Mouse (Mus musculus) kidney, embryonic 16.5 days (tissue): ENCODE results near the gene Kirrel2. TPM values are rescaled to one million over a fixed set of nuclear protein-coding genes. Genes with fewer than 3 reads are reported as not detected.

Experiments used
- ATAC-seq: fragments of 200-750 bp; cut with Nextera tagmentation; 2 replicates; pipeline ENCODE4 v1.8.0; 2017; ENCODE audit warnings: moderate TSS enrichment; ENCODE audit not compliant: low FRiP score, low TSS enrichment
- H3K27ac ChIP-seq: fragments of 300-500 bp; sonication (generic); 2 replicates; pipeline ENCODE4 v1.5.1; 2014; ENCODE audit warnings: low read length
- H3K27me3 ChIP-seq: fragments of 300-500 bp; sonication (generic); 2 replicates; pipeline ENCODE4 v1.6.1; 2014; ENCODE audit warnings: low read length, control low read depth, mixed read lengths; ENCODE audit not compliant: insufficient read depth
- H3K36me3 ChIP-seq: fragments of 300-500 bp; sonication (generic); 2 replicates; pipeline ENCODE4 v1.6.1; 2014; ENCODE audit warnings: low read length, control low read depth, mixed read lengths; ENCODE audit not compliant: insufficient read depth
- H3K4me1 ChIP-seq: fragments of 300-500 bp; sonication (generic); 2 replicates; pipeline ENCODE4 v1.6.1; 2014; ENCODE audit warnings: low read length, control low read depth, mixed read lengths; ENCODE audit not compliant: insufficient read depth
- H3K4me2 ChIP-seq: fragments of 300-500 bp; sonication (generic); replicated peaks from 2 replicates; pipeline ENCODE4 v1.6.1; 2014; ENCODE audit warnings: low read depth, low read length
- H3K4me3 ChIP-seq: fragments of 300-500 bp; sonication (generic); 2 replicates; pipeline ENCODE4 v1.5.1; 2014; ENCODE audit warnings: mild to moderate bottlenecking, low read length
- H3K9ac ChIP-seq: fragments of 300-500 bp; sonication (generic); replicated peaks from 2 replicates; pipeline ENCODE4 v1.6.1; 2014; ENCODE audit warnings: low read length
- H3K9me3 ChIP-seq: fragments of 300-500 bp; sonication (generic); 2 replicates; pipeline ENCODE4 v1.6.1; 2016; ENCODE audit warnings: low read length, control low read depth
- WGBS: fragments of 180-500 bp; shearing (Covaris S2); extraction: QIAGEN DNeasy Blood & Tissue Kit; methylation state at CpG from one replicate; pipeline ENCODE4 v1.1.7; 2014; 5-methylcytosine and 5-hydroxymethylcytosine counted together
- polyA plus RNA-seq: library from polyadenylated mRNA; unstranded; fragments of >200 nt; fragmentation: Nextera tagmentation; extraction: Ambion mirVana; gene quantifications from 2 replicates; pipeline ENCODE4 v1.2.1, GENCODE M21; 2015

The Kirrel2 gene
- polyA plus RNA-seq, 1 experiment from 2014 or later, result 1.1 TPM

GRCm38 (mm10) chr7:30421890-30422435 is 35.5 kb downstream of the Kirrel2 start:
- peak; percentile 73 for ATAC-seq
- 0% methylated on average over 44 of the region's 45 CpGs for WGBS
- peak overlapping the region; percentile 58 for H3K4me3 ChIP-seq
- H3K27me3 ChIP-seq, result no peaks in the 10 kb centered on the region
- H3K4me1 ChIP-seq, result peaks cover 17% of the 10 kb centered on the region
- H3K9ac ChIP-seq, result peak overlapping the region; percentile 73
- H3K9me3 ChIP-seq, result peaks cover 8% of the 10 kb centered on the region; the same call in 1 of the 2 replicates
- peak overlapping the region; percentile 63; the same call in 1 of the 2 replicates for H3K27ac ChIP-seq
- peak overlapping the region; percentile 96 for H3K4me2 ChIP-seq
- H3K36me3 ChIP-seq, result peaks cover 3% of the 10 kb centered on the region; the same call in 1 of the 2 replicates

GRCm38 (mm10) chr7:30421175-30421889 is 36.2 kb downstream of the Kirrel2 start, which contains the start of gene Nfkbid:
Gene Nfkbid, plus strand, starts transcription at chr7:30421732.
- no peaks in the 10 kb centered on the region for H3K27me3 ChIP-seq
- 10% methylated on average over 31 of the region's 31 CpGs for WGBS
- peak within 1 kb of the TSS; percentile 63; the same call in 1 of the 2 replicates for H3K27ac ChIP-seq
- no peak; the same call in 1 of the 2 replicates for ATAC-seq
- peaks cover 17% of the 10 kb centered on the region for H3K4me1 ChIP-seq
- peak within 1 kb of the TSS; percentile 96 for H3K4me2 ChIP-seq
- H3K9me3 ChIP-seq, result peaks cover 8% of the 10 kb centered on the region; the same call in 1 of the 2 replicates
- peak within 1 kb of the TSS; percentile 58 for H3K4me3 ChIP-seq
- H3K9ac ChIP-seq, result peak within 1 kb of the TSS; percentile 73
- peaks cover 3% of the 10 kb centered on the region; the same call in 1 of the 2 replicates for H3K36me3 ChIP-seq

GRCm38 (mm10) chr7:30420673-30421072 is 36.8 kb downstream of the Kirrel2 start:
- 84% methylated on average over 3 of the region's 3 CpGs for WGBS
- Histone ChIP-seq H3K4me1 (peaks cover 17% of the 10 kb centered on the region), H3K9me3 (peaks cover 8% of the 10 kb centered on the region; the same call in 1 of the 2 replicates), H3K4me3 (no peak overlapping the region), H3K27me3 (no peaks in the 10 kb centered on the region), H3K27ac (no peak overlapping the region), H3K4me2 (no peak overlapping the region), H3K36me3 (peaks cover 1% of the 10 kb centered on the region; the same call in 1 of the 2 replicates), H3K9ac (no peak overlapping the region)
- ATAC-seq, result no peak

- Histone ChIP-seq H3K4me3 (no peak within 1 kb of the TSS), H3K27me3 (no peaks in the 10 kb centered on the region), H3K9me3 (peaks cover 8% of the 10 kb centered on the region; the same call in 1 of the 2 replicates), H3K4me1 (peaks cover 17% of the 10 kb centered on the region), H3K4me2 (no peak within 1 kb of the TSS), H3K27ac (no peak within 1 kb of the TSS), H3K9ac (no peak within 1 kb of the TSS), H3K36me3 (no peaks in the 10 kb centered on the region)
- WGBS, result 69% methylated on average over 10 of the region's 10 CpGs
- ATAC-seq, result no peak
Measured at GRCm38 (mm10) chr7:30419561-30420499, 37.7 kb downstream of the Kirrel2 start, which contains the start of gene Hcst. Gene Hcst, minus strand, starts transcription at chr7:30419854.

GRCm38 (mm10) chr7:30417856-30418255 is 39.6 kb downstream of the Kirrel2 start:
- peaks cover 8% of the 10 kb centered on the region; the same call in 1 of the 2 replicates for H3K9me3 ChIP-seq
- H3K9ac ChIP-seq, result no peak overlapping the region
- H3K4me3 ChIP-seq, result no peak overlapping the region
- 79% methylated on average over 9 of the region's 9 CpGs for WGBS
- H3K36me3 ChIP-seq, result no peaks in the 10 kb centered on the region
- ATAC-seq, result no peak
- H3K4me1 ChIP-seq, result peaks cover 15% of the 10 kb centered on the region
- H3K27me3 ChIP-seq, result no peaks in the 10 kb centered on the region
- H3K27ac ChIP-seq, result no peak overlapping the region
- H3K4me2 ChIP-seq, result no peak overlapping the region

- no peak within 1 kb of the TSS for H3K9ac ChIP-seq
- H3K27ac ChIP-seq, result no peak within 1 kb of the TSS
- H3K4me2 ChIP-seq, result no peak within 1 kb of the TSS
- 0 out of 2 replicates have a peak, but pooled peaks cover 4% of the 10 kb centered on the region for H3K27me3 ChIP-seq
- no peaks in the 10 kb centered on the region for H3K36me3 ChIP-seq
- 70% methylated on average over 5 of the region's 5 CpGs for WGBS
- H3K4me1 ChIP-seq, result no peaks in the 10 kb centered on the region
- H3K9me3 ChIP-seq, result 0 out of 2 replicates have a peak, but pooled peaks cover 2% of the 10 kb centered on the region
- ATAC-seq, result no peak
- no peak within 1 kb of the TSS for H3K4me3 ChIP-seq
Measured at GRCm38 (mm10) chr7:30413596-30413995, 43.9 kb downstream of the Kirrel2 start, which contains the start of gene Tyrobp. Gene Tyrobp, plus strand, starts transcription at chr7:30413760.

GRCm38 (mm10) chr7:30412735-30413147 is 44.7 kb downstream of the Kirrel2 start:
- Histone ChIP-seq H3K27me3 (0 out of 2 replicates have a peak, but pooled peaks cover 4% of the 10 kb centered on the region), H3K4me3 (no peak overlapping the region), H3K36me3 (no peaks in the 10 kb centered on the region), H3K4me1 (no peaks in the 10 kb centered on the region), H3K4me2 (no peak overlapping the region), H3K9me3 (no peaks in the 10 kb centered on the region), H3K9ac (no peak overlapping the region), H3K27ac (no peak overlapping the region)
- WGBS, result 60% methylated on average over 4 of the region's 4 CpGs
- ATAC-seq, result no peak

- 69% methylated on average over 3 of the region's 3 CpGs for WGBS
- no peak overlapping the region for H3K9ac ChIP-seq
- H3K36me3 ChIP-seq, result no peaks in the 10 kb centered on the region
- H3K27me3 ChIP-seq, result 0 out of 2 replicates have a peak, but pooled peaks cover 4% of the 10 kb centered on the region
- no peak overlapping the region for H3K4me2 ChIP-seq
- H3K4me3 ChIP-seq, result no peak overlapping the region
- ATAC-seq, result no peak
- H3K4me1 ChIP-seq, result no peaks in the 10 kb centered on the region
- no peaks in the 10 kb centered on the region for H3K9me3 ChIP-seq
- H3K27ac ChIP-seq, result no peak overlapping the region
Measured at GRCm38 (mm10) chr7:30411023-30411422, 46.5 kb downstream of the Kirrel2 start.

- no peaks in the 10 kb centered on the region for H3K4me1 ChIP-seq
- no peak for ATAC-seq
- no peak overlapping the region for H3K4me3 ChIP-seq
- 0 out of 2 replicates have a peak, but pooled peaks cover 4% of the 10 kb centered on the region for H3K27me3 ChIP-seq
- H3K27ac ChIP-seq, result no peak overlapping the region
- no peak overlapping the region for H3K9ac ChIP-seq
- H3K36me3 ChIP-seq, result no peaks in the 10 kb centered on the region
- no peaks in the 10 kb centered on the region for H3K9me3 ChIP-seq
- 15% methylated on average over 2 of the region's 2 CpGs for WGBS
- no peak overlapping the region for H3K4me2 ChIP-seq
Measured at GRCm38 (mm10) chr7:30409789-30410188, 47.7 kb downstream of the Kirrel2 start.
